Mouse (Mus musculus): ENCODE measurements around the gene Cdc73. TPM values are rescaled to one million over a fixed set of nuclear protein-coding genes. Genes with fewer than 3 reads are reported as not detected.
"Not testable (repeated sequence)": the region's sequence is repeated elsewhere in the genome, so short reads cannot be mapped to it uniquely, and the experiment has no call there.

Gene Cdc73
- total RNA-seq (2014; fragmentation: Nextera tagmentation) (77.8 and 82.6 TPM in 2 replicates), total RNA-seq (2017) (18.4 and 25.9 TPM in 2 replicates)

- ATAC-seq (replicated peaks; ENCODE audit: low FRiP score, low TSS enrichment, poor library complexity, severe bottlenecking), result peak; percentile 90
These were observed at the start of gene Cdc73 for GRCm38 (mm10) chr1:143702741-143703262. TSS of gene Cdc73 (minus strand) at chr1:143702893.

GRCm38 (mm10) chr1:143745871-143746270 is 43.2 kb upstream of the Cdc73 start:
- no peak for ATAC-seq (replicated peaks; ENCODE audit: low FRiP score, low TSS enrichment, poor library complexity, severe bottlenecking)

DNA sequence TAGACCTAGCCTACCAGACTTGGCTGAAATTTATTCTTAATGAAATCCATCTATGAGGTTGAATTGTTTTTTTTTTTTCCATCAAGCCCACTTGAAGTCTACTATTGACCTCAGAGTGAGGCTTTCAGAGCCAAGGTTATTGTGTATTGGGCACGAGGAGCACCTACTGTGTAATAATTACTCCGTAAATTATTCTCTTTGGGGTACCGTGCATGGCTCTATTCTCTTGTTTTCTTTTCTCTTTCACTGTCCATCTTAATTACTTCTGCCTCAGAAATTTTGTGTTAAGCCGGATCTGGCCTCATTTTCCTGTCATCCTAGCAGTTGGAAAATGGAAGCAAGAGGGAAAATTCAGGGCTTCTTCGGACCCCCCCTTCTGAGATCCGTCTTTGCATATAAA is 39.5 kb upstream of the Cdc73 start:
- ATAC-seq (replicated peaks; ENCODE audit: low FRiP score, low TSS enrichment, poor library complexity, severe bottlenecking), result no peak

GRCm38 (mm10) chr1:143741331-143741730 is 38.6 kb upstream of the Cdc73 start:
- no peak for ATAC-seq (replicated peaks; ENCODE audit: low FRiP score, low TSS enrichment, poor library complexity, severe bottlenecking)

GRCm38 (mm10) chr1:143740581-143740980 is 37.9 kb upstream of the Cdc73 start:
- ATAC-seq (replicated peaks; ENCODE audit: low FRiP score, low TSS enrichment, poor library complexity, severe bottlenecking), result no peak

- ATAC-seq (replicated peaks; ENCODE audit: low FRiP score, low TSS enrichment, poor library complexity, severe bottlenecking), result peak; percentile 76
These were observed 37.0 kb upstream of the Cdc73 start for GRCm38 (mm10) chr1:143739361-143740350.

DNA sequence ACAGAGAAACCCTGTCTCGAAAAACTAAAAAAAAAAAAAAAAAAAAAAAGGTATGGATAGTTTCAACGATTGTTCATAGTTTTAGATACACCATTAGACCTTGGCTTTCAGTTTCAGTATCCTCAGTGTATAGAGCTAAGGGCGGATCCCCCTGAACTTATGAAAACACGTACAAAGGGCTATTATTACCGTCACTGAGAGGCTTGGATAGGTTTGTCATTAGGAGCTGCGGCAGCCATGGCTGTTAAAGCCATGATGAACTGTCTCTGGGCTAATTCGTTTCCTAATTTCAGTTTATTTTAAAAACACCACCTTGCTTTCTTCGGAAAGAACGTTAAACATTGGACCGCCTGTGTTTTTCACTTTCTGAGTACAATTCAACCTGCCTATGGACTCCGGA is 36.1 kb upstream of the Cdc73 start:
- peak; percentile 51 for ATAC-seq (replicated peaks; ENCODE audit: low FRiP score, low TSS enrichment, poor library complexity, severe bottlenecking)

DNA sequence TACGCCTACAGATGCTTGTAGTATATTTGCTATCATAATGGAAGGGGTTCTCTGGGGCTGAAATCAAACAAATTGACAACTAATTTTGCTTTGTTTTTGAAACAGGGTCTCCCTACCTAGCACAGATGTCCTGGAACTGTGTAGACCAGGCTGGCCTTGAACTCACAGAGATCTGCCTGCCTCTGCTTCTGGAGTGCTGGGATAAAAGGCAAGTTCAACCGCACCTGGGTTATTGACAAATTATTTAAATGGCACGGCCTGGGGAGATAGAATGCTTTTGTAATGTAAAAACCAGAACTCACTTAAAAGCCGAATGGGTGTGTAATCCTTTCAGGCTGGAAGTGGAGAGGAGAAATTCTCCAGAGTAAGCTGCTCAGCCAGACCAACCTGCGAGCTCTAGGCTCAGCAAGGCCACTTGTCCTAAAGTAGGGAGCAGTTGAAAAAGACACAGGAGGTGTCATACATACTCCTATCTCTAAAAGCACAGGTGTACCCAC is 31.3 kb upstream of the Cdc73 start:
- no peak for ATAC-seq (replicated peaks; ENCODE audit: low FRiP score, low TSS enrichment, poor library complexity, severe bottlenecking)

DNA sequence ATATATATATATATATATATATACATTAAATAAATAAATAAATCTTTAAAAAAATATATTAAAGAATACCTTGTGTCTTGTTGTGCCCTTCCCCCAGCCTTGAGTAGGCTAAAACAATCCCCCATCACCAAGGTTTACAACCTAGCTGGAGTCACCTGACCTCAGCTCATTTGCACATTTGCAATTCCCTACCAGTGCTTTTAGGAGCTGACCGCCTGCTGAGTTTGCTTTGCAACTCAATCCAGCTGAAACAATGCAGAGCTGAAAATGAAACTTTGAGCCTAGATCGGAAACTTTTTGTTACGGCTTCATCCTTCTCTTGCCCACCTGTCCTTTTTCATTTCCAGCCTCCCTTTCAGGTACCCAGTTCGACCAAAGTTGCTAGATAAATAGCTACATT is 29.0 kb upstream of the Cdc73 start:
- no peak for ATAC-seq (replicated peaks; ENCODE audit: low FRiP score, low TSS enrichment, poor library complexity, severe bottlenecking)

DNA sequence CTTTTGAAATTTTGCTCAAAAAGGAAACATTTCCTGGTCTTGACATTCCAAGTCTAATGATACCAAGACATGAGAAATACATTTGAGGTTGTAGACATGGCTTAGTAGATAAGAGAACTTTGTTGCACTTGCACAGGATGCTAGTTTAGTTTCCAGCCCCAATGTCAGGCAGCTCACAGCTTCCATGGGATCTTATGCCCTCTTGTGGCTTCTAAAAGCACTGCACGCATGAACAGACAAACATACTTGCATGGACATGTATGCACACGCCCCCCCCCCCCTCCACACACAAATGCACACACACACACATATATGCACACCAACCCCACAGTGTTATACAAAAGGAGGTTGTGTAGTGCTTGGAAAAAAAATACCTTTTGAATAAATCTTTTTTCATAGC is 28.2 kb upstream of the Cdc73 start:
- peak; percentile 95 for ATAC-seq (replicated peaks; ENCODE audit: low FRiP score, low TSS enrichment, poor library complexity, severe bottlenecking)

GRCm38 (mm10) chr1:143727701-143728445 is 25.2 kb upstream of the Cdc73 start:
- ATAC-seq (replicated peaks; ENCODE audit: low FRiP score, low TSS enrichment, poor library complexity, severe bottlenecking), result no peak

- ATAC-seq (replicated peaks; ENCODE audit: low FRiP score, low TSS enrichment, poor library complexity, severe bottlenecking), result peak; percentile 94
These were observed 21.9 kb upstream of the Cdc73 start for GRCm38 (mm10) chr1:143724456-143725064.

DNA sequence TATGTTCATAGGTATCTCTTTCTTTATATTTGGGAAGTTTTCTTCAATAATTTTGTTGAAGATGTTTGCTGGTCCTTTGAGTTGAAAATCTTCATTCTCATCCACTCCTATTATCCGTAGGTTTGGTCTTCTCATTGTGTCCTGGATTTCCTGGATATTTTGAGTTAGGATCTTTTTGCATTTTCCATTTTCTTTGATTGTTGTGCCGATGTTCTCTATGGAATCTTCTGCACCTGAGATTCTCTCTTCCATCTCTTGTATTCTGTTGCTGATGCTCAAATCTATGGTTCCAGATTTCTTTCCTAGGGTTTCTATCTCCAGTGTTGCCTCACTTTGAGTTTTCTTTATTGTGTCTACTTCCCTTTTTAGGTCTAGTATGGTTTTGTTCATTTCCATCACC is 13.3 kb upstream of the Cdc73 start, which contains the start of gene Glrx2:
TSS of gene Glrx2 (plus strand) at position 301 of the 400 bp plus-strand sequence.
- ATAC-seq (replicated peaks; ENCODE audit: low FRiP score, low TSS enrichment, poor library complexity, severe bottlenecking), result not testable (repeated sequence)

GRCm38 (mm10) chr1:143710627-143710976 is 7.9 kb upstream of the Cdc73 start:
- peak; percentile 22; the same call in 1 of the 2 replicates for ATAC-seq (replicated peaks; ENCODE audit: low FRiP score, low TSS enrichment, poor library complexity, severe bottlenecking)

GRCm38 (mm10) chr1:143709966-143710626 is 7.4 kb upstream of the Cdc73 start:
- peak; percentile 77 for ATAC-seq (replicated peaks; ENCODE audit: low FRiP score, low TSS enrichment, poor library complexity, severe bottlenecking)

DNA sequence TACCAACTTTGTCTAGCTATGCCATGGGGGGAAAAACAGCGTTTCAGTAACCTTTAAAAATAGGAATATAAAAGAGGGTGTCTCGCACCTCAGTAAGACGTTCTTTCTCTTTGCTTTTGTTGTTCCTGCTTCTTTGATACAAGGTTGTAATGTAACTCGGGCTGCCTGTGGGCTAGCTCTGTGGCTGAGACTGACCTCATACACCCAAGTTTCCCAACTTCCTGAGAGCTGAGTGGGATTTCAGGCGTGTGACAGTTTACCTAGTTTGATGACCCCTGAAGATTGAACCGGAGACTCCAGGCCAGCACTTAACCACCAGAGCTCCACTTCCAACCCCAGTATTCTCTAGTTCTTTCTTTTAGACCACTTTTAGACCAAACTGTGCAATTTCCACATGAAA is 5.7 kb upstream of the Cdc73 start:
- ATAC-seq (replicated peaks; ENCODE audit: low FRiP score, low TSS enrichment, poor library complexity, severe bottlenecking), result no peak

- no peak for ATAC-seq (replicated peaks; ENCODE audit: low FRiP score, low TSS enrichment, poor library complexity, severe bottlenecking)
These were observed 4.3 kb upstream of the Cdc73 start for GRCm38 (mm10) chr1:143707006-143707405.

GRCm38 (mm10) chr1:143702141-143702740 is 452 bp downstream of the Cdc73 start:
- ATAC-seq (replicated peaks; ENCODE audit: low FRiP score, low TSS enrichment, poor library complexity, severe bottlenecking), result peak; percentile 51

- no peak for ATAC-seq (replicated peaks; ENCODE audit: low FRiP score, low TSS enrichment, poor library complexity, severe bottlenecking)
These were observed 957 bp downstream of the Cdc73 start for GRCm38 (mm10) chr1:143701736-143702135.

All from megakaryocyte-erythroid progenitor cell, adult 5-6 weeks (primary cell).